Mouse (Mus musculus): ENCODE results near the gene Zbtb3.

Zbtb3 gene

DNA sequence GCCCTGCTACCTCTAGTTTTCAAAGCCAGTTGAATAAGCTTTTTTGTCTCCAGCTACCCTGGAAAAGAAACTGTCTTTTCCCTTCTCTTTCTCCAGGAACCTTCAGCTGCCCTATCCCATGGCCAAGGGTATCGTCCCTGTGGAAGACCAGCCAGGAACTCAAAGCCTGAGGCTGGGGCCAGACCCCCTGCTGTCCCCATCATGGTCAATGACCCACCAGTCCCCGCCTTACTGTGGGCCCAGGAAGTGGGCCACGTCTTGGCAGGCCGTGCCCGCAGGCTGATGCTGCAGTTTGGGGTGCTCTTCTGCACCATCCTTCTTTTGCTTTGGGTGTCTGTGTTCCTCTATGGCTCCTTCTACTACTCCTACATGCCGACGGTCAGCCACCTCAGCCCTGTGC is 38.7 kb downstream of the Zbtb3 start:
- DNase-seq, result no peak

DNA sequence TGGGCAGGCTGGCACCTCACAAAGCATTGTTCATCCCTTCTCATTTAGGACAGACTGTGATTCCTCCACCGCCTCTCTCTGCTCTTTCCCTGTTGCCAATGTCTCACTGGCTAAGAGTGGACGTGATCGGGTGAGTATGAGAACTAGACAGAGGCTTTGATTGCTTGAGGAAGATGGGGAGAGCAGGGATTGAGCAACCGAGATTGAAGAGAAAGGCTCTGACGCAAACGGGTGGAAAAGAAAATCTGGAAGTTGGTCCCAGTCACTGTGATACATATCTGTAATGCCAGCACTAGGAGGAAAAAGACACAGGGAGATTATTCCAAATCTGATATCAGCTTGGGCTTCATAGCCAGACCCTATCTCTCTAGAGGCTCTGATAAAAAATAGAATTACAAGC is 40.6 kb downstream of the Zbtb3 start:
- no peak for DNase-seq

DNA sequence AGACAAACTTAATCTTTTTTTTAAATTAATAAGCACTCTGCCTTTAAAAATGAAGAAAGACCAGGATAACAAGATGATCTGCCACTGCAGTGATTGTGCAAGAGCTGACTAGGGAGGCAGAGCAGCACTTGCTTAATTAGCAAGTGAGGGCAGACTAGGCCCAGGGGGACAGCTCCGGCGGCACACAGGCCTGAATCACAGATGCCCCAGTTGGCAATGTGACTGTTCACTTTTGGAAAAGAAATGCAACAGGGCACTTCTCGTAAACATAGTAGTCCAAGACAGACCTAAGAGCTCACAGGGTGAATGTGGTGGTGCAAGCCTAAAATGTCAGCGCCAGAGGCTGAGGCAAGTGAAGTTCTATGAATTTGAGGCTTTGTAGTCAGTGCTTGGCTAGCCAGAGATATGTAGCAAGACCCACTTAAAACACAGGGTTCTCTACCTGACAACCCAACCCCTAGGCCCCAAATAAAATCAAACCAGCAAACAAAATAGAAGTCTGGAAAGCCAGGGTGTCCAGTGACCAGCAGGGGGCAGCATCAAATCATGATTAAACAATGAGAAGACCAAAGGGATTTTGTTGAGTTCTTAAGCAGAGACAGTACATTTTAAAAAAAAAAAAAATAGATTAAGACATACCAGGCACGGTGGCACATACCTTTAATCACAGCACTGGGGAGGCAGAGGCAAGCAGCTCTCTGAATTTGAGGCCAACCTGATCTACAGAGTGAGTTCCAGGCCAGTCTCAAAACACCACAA is 42.2 kb downstream of the Zbtb3 start:
- peak; percentile 59 for DNase-seq

DNA sequence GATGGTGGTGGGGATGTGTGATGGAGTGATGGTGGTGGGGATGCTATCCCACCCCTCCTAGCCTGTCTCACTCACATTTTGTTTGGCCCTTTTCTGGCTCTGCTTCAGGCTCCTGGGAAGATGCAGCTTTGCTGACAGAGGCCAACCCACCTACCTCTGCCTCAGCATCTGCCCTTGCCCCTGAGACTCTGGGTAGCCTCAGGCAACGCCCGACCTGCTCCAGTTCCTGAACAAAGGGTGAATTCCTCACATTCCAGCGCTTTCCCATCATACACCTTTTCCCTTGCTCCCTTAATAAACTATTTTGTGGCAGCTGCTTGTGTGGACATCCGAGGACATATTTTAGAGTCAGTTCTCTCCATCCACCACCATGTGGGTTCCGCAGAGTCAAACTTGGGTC is 46.0 kb downstream of the Zbtb3 start:
- DNase-seq, result no peak

DNA sequence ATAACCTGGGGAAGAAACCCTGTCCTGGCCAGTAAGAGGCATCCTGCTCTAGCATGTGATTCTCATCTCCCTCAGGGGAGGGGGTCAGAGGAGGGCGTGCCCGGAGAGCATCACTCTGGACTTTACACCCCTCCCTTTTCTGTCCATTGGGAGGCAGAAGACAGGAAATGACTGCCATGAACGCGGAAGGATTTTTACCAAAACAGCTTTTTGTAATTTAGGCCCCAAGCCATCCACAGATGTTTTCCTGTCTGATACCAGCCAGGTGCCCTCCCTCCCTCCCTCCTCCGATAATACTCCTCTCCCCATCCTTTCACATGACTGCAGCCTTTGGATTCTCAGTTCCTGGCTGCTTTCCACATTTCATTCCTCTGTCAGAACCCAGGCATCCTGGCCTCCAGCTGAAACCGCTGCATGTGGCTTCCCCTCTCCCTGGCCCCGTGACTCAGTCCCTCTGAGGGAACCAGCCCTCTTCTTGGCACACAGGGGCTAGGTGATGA is 48.1 kb downstream of the Zbtb3 start, which contains the start of gene Lrrn4cl:
Lrrn4cl (plus strand) TSS at position 367 of the 500 bp plus-strand sequence.
- DNase-seq, result no peak

DNA sequence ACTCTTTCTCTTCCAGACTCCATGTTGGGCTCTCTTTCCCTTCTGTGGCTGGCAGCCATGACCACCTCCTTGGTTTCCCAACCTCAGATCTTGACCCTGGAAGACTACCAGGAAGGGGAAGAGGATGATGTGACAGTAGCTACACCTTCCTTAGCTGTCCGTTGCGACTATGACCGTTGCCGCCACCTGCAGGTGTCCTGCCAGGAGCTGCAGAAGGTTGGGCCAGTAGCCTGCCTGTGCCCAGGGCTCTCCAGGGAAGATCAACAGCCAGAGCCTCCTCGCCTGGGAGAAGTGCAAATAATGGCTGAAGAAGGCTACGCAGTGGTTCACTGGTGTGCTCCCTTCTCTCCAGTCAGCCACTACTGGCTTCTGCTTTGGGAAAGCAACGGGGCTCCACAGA is 49.3 kb downstream of the Zbtb3 start:
- DNase-seq, result no peak

DNA sequence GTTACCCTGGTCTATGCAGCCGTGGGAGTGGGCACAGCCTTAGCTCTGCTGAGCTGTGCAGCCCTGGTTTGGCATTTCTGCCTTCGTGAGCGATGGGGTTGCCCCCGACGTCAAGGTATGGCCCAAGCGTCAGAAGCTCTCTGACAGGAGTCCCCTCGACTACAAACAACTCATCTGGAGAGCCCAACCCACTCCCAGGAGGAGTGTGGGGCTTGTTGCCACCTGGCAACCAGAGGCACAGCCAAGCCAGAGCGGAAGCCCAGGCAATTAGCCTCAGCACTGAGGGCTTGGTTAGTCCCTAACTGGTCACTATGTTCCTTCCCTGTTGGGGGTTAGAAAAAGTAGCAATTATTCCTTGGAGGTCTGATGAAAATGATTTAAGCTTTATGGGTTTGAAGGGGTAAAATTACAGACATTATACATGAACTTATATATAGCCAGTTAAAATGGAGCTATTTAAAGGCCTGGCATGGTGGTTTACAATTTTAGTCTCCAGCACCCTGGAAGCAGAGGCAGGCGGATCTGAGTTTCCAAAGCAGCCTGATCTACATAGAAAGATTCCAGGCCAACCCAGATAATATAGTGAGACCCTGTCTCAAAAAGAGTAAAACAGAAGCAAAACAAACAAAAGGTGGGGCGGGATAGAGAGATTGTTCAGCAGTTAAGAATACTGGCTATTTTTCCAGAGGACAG is 50.0 kb downstream of the Zbtb3 start:
- no peak for DNase-seq

DNA sequence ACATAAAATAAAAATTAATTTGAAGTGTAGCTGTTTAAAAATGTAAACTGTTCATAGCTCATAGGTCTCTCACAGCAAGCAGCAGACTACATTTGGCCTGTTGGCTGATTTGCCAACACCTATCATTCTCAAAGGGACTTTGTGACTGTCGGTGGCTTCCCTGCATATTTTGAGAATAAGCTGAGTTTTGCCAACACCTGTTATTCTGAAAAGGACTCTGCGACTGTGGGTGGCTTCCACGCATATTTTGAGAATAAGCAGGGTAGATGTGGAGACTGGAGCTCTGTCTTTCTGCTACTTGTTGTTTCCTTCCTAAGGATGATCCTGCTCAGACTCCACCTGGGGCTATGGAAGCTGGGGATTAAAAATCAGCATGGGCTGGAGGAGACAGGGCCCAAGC is 50.8 kb downstream of the Zbtb3 start:
- DNase-seq, result no peak

Measured in layer of hippocampus, adult 9-11 months (tissue).